Mouse (Mus musculus): Measurements from ENCODE around the gene Sh3pxd2b. TPM values are rescaled to one million over a fixed set of nuclear protein-coding genes. Genes with fewer than 3 reads are reported as not detected.

Sh3pxd2b gene
- not detected for total RNA-seq (2023)

DNA sequence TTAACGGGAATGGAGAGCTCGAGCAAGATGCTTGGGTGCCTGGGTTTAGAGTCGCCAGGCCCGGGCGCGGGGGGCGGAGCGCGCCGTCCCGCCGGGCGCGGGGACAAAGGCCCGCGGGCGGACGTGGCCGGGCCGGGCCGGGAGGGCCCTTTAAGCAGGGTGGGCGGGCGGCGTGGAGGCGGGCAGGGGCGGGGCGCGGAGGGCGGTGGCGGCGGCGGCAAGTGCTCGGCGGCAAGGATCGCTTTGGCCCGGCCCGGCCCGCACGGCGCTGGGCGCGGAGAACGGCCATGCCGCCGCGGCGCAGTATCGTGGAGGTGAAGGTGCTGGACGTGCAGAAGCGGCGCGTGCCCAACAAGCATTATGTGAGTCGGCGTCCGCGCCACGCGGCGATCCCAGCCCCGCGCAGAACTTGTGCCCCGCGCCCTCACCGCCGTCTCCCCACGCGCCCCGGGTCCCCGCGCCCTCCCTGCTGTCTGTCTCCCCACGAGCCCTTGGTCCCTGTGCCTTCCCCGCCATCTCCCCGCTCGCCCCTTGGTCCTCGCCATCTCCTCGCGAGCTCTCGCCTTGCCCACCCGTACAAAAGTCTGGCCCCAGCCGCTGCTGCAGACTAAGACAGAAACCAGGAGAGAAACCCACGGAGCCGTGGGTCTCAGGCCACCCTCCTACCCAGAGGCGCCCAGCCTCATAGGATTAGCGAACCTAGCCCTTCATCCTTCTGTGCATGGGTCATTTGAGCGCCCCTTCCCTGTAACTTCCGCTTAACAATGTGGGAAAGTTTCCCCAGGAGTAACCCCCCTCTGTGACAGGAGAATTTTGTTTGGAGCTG, at the start of gene Sh3pxd2b:
Gene Sh3pxd2b (plus strand): TSS at position 214 of the 826 bp plus-strand sequence.

GRCm38 (mm10) chr11:32299865-32300264, 47.8 kb upstream of the Sh3pxd2b start, which contains the start of gene Hbq1a:
TSS of gene Hbq1a (plus strand) at chr11:32300069.

DNA sequence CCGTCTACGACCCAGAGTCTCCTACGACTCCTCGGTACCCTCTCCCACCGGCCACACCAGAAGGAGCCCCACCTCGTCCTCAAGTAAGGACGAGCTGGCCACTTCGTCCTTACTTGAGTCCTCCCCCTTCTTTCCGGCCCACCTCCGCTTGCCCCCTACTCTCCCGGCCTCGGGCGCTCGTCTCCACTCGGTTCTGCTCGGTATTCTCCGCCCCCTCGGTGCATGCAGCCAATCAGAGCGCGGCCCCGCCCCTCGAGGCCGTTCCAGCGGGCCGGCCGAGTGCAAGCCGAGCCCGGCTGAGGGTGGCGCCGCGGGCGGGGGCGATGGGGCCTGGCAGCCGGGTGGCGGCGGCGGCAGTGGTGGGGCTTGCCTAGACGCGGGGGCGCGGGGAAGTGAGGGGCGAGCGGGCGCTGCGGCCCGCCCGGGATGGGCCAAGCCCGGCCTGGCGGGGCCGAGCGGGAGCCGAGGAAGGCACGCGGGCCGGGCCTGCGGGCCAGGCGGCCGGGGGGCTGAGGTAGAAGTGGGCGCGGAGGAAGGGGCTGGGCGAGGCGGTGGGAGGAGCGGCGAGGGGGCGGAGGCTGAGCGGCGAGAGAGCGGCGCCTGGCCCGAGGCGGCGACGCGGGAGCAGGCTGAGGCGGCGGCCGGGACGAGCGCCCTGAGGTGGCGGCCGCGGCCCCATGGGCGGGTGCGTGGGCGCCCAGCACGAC, 107.3 kb downstream of the Sh3pxd2b start, which contains the start of gene Ubtd2:
Gene Ubtd2 (plus strand): TSS at position 571 of the 707 bp plus-strand sequence.

Other genes with a start within 250 kb of the Sh3pxd2b start
- 10 to 100 TPM; 25.2 to 46.1 TPM for gene Il9r, start 147.5 kb upstream of the Sh3pxd2b start, total RNA-seq (2023)
- 10 to 100 TPM; 20.0 to 25.8 TPM for gene Snrnp25, start 142.4 kb upstream of the Sh3pxd2b start, total RNA-seq (2023)
- gene Rhbdf1, start 125.5 kb upstream of the Sh3pxd2b start, total RNA-seq (2023): 10 to 100 TPM; 10.3 to 13.0 TPM
- gene Mpg, start 121.3 kb upstream of the Sh3pxd2b start, total RNA-seq (2023): 10 to 100 TPM; 21.7 to 27.2 TPM
- 10 to 100 TPM; 68.8 to 83.2 TPM for gene Nprl3, start 80.1 kb upstream of the Sh3pxd2b start, total RNA-seq (2023)
- not detected for gene Hba-x, start 71.4 kb upstream of the Sh3pxd2b start, total RNA-seq (2023)
- 100 to 1,000 TPM in 1 of 2 experiments, 10 to 100 TPM in 1; 23.3 to 338 TPM for gene Hba-a1, start 64.3 kb upstream of the Sh3pxd2b start, total RNA-seq (2023)
- not detected for gene Hbq1b, start 60.9 kb upstream of the Sh3pxd2b start, total RNA-seq (2023)
- 100 to 1,000 TPM in 1 of 2 experiments, 10 to 100 TPM in 1; 11.7 to 226 TPM for gene Hba-a2, start 51.3 kb upstream of the Sh3pxd2b start, total RNA-seq (2023)
- gene Hbq1a, start 47.8 kb upstream of the Sh3pxd2b start, total RNA-seq (2023): not detected
- gene Ubtd2, start 107.5 kb downstream of the Sh3pxd2b start, total RNA-seq (2023): 1 to 10 TPM; 6.1 to 6.7 TPM
- gene Efcab9, start 184.3 kb downstream of the Sh3pxd2b start, total RNA-seq (2023): 1 to 10 TPM in 1 of 2 experiments, not detected in 1; 4.7 TPM
- gene Stk10, start 185.5 kb downstream of the Sh3pxd2b start, total RNA-seq (2023): 100 to 1,000 TPM; 232 to 253 TPM

All from B cell, adult 67 days (primary cell).